Mouse (Mus musculus): ENCODE results near the gene Tmem132d. TPM values are rescaled to one million over a fixed set of nuclear protein-coding genes. Genes with fewer than 3 reads are reported as not detected.

Tmem132d gene
- total RNA-seq (2012; rRNA removed), result 2.5 and 4.9 TPM in 2 replicates

GRCm38 (mm10) chr5:128432916-128433315 is at the start of gene Tmem132d:
TSS of gene Tmem132d (minus strand) at chr5:128433077.
- Histone ChIP-seq H3K9me3 (ENCODE audit: control insufficient read depth, insufficient read depth, low read depth, low read length) (no peaks in the 10 kb centered on the region), H3K4me3 (ENCODE audit: insufficient read depth in 1 of 2, low read depth in 1 of 2, low read length in 2 of 2, poor library complexity in 1 of 2, severe bottlenecking in 1 of 2) (peak within 1 kb of the TSS; percentile 77 to 81), H3K9ac (ENCODE audit: insufficient read depth, low read depth, low read length, poor library complexity, severe bottlenecking) (peak within 1 kb of the TSS; percentile 59), H3K4me1 (ENCODE audit: control insufficient read depth in 2 of 2, insufficient read depth in 2 of 2, low read length in 2 of 2, poor library complexity in 1 of 2) (no peaks in the 10 kb centered on the region; a peak in 1 of 4 replicates), H3K36me3 (ENCODE audit: control insufficient read depth, insufficient read depth, low read length, poor library complexity, severe bottlenecking) (no peaks in the 10 kb centered on the region), H3K27ac (ENCODE audit: insufficient read depth, low read depth, low read length, poor library complexity, severe bottlenecking) (no peak within 1 kb of the TSS)
- no peak for TF ChIP-seq ZNF384 (IDR thresholded peaks at IDR 0.05; ENCODE audit: low read depth, low read length)
- TF ChIP-seq CHD2 (IDR thresholded peaks at IDR 0.05; ENCODE audit: low read depth, low read length), result no peak
- TF ChIP-seq HCFC1 (IDR thresholded peaks at IDR 0.05; ENCODE audit: borderline replicate concordance, insufficient read depth, low read length), result no peak
- no peak for TF ChIP-seq ZC3H11A (IDR thresholded peaks at IDR 0.05; ENCODE audit: borderline replicate concordance, low read depth, low read length)
- TF ChIP-seq MAFK (IDR thresholded peaks at IDR 0.05; ENCODE audit: insufficient read depth, low read depth, low read length), result no peak
- no peak for DNase-seq (ENCODE audit: low read depth, low spot score)
- in situ Hi-C loops (cut with MboI; ENCODE audit: low sequenced_read_pairs in 2 of 2, unreplicated experiment in 2 of 2), result no loop called here

- H3K4me3 ChIP-seq (ENCODE audit: insufficient read depth in 1 of 2, low read depth in 1 of 2, low read length in 2 of 2, poor library complexity in 1 of 2, severe bottlenecking in 1 of 2), result no peak overlapping the region
- peaks cover 2 to 13% of the 10 kb centered on the region in 2 experiments; a peak in 1 of 4 replicates for H3K4me1 ChIP-seq (ENCODE audit: control insufficient read depth in 2 of 2, insufficient read depth in 2 of 2, low read length in 2 of 2, poor library complexity in 1 of 2)
- no peaks in the 10 kb centered on the region for H3K9me3 ChIP-seq (ENCODE audit: control insufficient read depth, insufficient read depth, low read depth, low read length)
- no peak for TF ChIP-seq ZC3H11A (IDR thresholded peaks at IDR 0.05; ENCODE audit: borderline replicate concordance, low read depth, low read length)
- no peak for DNase-seq (ENCODE audit: low read depth, low spot score)
- in situ Hi-C loops (cut with MboI; ENCODE audit: low sequenced_read_pairs in 2 of 2, unreplicated experiment in 2 of 2), result no loop called here
- H3K27ac ChIP-seq (ENCODE audit: insufficient read depth, low read depth, low read length, poor library complexity, severe bottlenecking), result no peak overlapping the region
- H3K36me3 ChIP-seq (ENCODE audit: control insufficient read depth, insufficient read depth, low read length, poor library complexity, severe bottlenecking), result no peaks in the 10 kb centered on the region
- H3K9ac ChIP-seq (ENCODE audit: insufficient read depth, low read depth, low read length, poor library complexity, severe bottlenecking), result no peak overlapping the region
Measured at GRCm38 (mm10) chr5:128480816-128481215, 47.9 kb upstream of the Tmem132d start.

GRCm38 (mm10) chr5:128475372-128475771 is 42.5 kb upstream of the Tmem132d start:
- Histone ChIP-seq H3K4me1 (ENCODE audit: control insufficient read depth in 2 of 2, insufficient read depth in 2 of 2, low read length in 2 of 2, poor library complexity in 1 of 2) (peaks cover 1 to 3% of the 10 kb centered on the region in 2 experiments; a peak in 1 of 4 replicates), H3K9me3 (ENCODE audit: control insufficient read depth, insufficient read depth, low read depth, low read length) (no peaks in the 10 kb centered on the region), H3K36me3 (ENCODE audit: control insufficient read depth, insufficient read depth, low read length, poor library complexity, severe bottlenecking) (no peaks in the 10 kb centered on the region), H3K4me3 (ENCODE audit: insufficient read depth in 1 of 2, low read depth in 1 of 2, low read length in 2 of 2, poor library complexity in 1 of 2, severe bottlenecking in 1 of 2) (no peak overlapping the region), H3K27ac (ENCODE audit: insufficient read depth, low read depth, low read length, poor library complexity, severe bottlenecking) (no peak overlapping the region), H3K9ac (ENCODE audit: insufficient read depth, low read depth, low read length, poor library complexity, severe bottlenecking) (no peak overlapping the region; the same call in 1 of the 2 replicates)
- DNase-seq (ENCODE audit: low read depth, low spot score), result no peak
- no peak for TF ChIP-seq ZNF384 (IDR thresholded peaks at IDR 0.05; ENCODE audit: low read depth, low read length)
- no peak for TF ChIP-seq HCFC1 (IDR thresholded peaks at IDR 0.05; ENCODE audit: borderline replicate concordance, insufficient read depth, low read length)
- TF ChIP-seq ZC3H11A (IDR thresholded peaks at IDR 0.05; ENCODE audit: borderline replicate concordance, low read depth, low read length), result no peak
- in situ Hi-C loops (cut with MboI; ENCODE audit: low sequenced_read_pairs in 2 of 2, unreplicated experiment in 2 of 2), result no loop called here

- in situ Hi-C loops (cut with MboI; ENCODE audit: low sequenced_read_pairs in 2 of 2, unreplicated experiment in 2 of 2), result no loop called here
- TF ChIP-seq ZC3H11A (IDR thresholded peaks at IDR 0.05; ENCODE audit: borderline replicate concordance, low read depth, low read length) (no peak), HCFC1 (IDR thresholded peaks at IDR 0.05; ENCODE audit: borderline replicate concordance, insufficient read depth, low read length) (no peak), CHD2 (IDR thresholded peaks at IDR 0.05; ENCODE audit: low read depth, low read length) (no peak), MAFK (IDR thresholded peaks at IDR 0.05; ENCODE audit: insufficient read depth, low read depth, low read length) (no peak), ZNF384 (IDR thresholded peaks at IDR 0.05; ENCODE audit: low read depth, low read length) (no peak)
- Histone ChIP-seq H3K4me1 (ENCODE audit: control insufficient read depth in 2 of 2, insufficient read depth in 2 of 2, low read length in 2 of 2, poor library complexity in 1 of 2) (peaks cover 3 to 6% of the 10 kb centered on the region in 2 experiments; a peak in 2 of 4 replicates), H3K9ac (ENCODE audit: insufficient read depth, low read depth, low read length, poor library complexity, severe bottlenecking) (no peak overlapping the region), H3K4me3 (ENCODE audit: insufficient read depth in 1 of 2, low read depth in 1 of 2, low read length in 2 of 2, poor library complexity in 1 of 2, severe bottlenecking in 1 of 2) (no peak overlapping the region), H3K9me3 (ENCODE audit: control insufficient read depth, insufficient read depth, low read depth, low read length) (no peaks in the 10 kb centered on the region), H3K27ac (ENCODE audit: insufficient read depth, low read depth, low read length, poor library complexity, severe bottlenecking) (no peak overlapping the region), H3K36me3 (ENCODE audit: control insufficient read depth, insufficient read depth, low read length, poor library complexity, severe bottlenecking) (no peaks in the 10 kb centered on the region)
- DNase-seq (ENCODE audit: low read depth, low spot score), result no peak
Measured at GRCm38 (mm10) chr5:128469812-128470211, 36.9 kb upstream of the Tmem132d start.

GRCm38 (mm10) chr5:128464514-128464913 is 31.6 kb upstream of the Tmem132d start:
- DNase-seq (ENCODE audit: low read depth, low spot score), result no peak
- in situ Hi-C loops (cut with MboI; ENCODE audit: low sequenced_read_pairs in 2 of 2, unreplicated experiment in 2 of 2), result no loop called here
- Histone ChIP-seq H3K36me3 (ENCODE audit: control insufficient read depth, insufficient read depth, low read length, poor library complexity, severe bottlenecking) (no peaks in the 10 kb centered on the region), H3K27ac (ENCODE audit: insufficient read depth, low read depth, low read length, poor library complexity, severe bottlenecking) (no peak overlapping the region), H3K4me3 (ENCODE audit: insufficient read depth in 1 of 2, low read depth in 1 of 2, low read length in 2 of 2, poor library complexity in 1 of 2, severe bottlenecking in 1 of 2) (no peak overlapping the region), H3K4me1 (ENCODE audit: control insufficient read depth in 2 of 2, insufficient read depth in 2 of 2, low read length in 2 of 2, poor library complexity in 1 of 2) (peaks cover 1 to 7% of the 10 kb centered on the region in 2 experiments; a peak in 2 of 4 replicates), H3K9me3 (ENCODE audit: control insufficient read depth, insufficient read depth, low read depth, low read length) (no peaks in the 10 kb centered on the region), H3K9ac (ENCODE audit: insufficient read depth, low read depth, low read length, poor library complexity, severe bottlenecking) (no peak overlapping the region)
- TF ChIP-seq MAFK (IDR thresholded peaks at IDR 0.05; ENCODE audit: insufficient read depth, low read depth, low read length) (no peak), HCFC1 (IDR thresholded peaks at IDR 0.05; ENCODE audit: borderline replicate concordance, insufficient read depth, low read length) (no peak), ZC3H11A (IDR thresholded peaks at IDR 0.05; ENCODE audit: borderline replicate concordance, low read depth, low read length) (no peak), CHD2 (IDR thresholded peaks at IDR 0.05; ENCODE audit: low read depth, low read length) (no peak), ZNF384 (IDR thresholded peaks at IDR 0.05; ENCODE audit: low read depth, low read length) (peak; percentile 60; the same call in 1 of the 2 replicates)
